Mouse (Mus musculus) adrenal gland, postnatal 36 days (tissue): ENCODE measurements around the gene Shisa8. TPM values are rescaled to one million over a fixed set of nuclear protein-coding genes. Genes with fewer than 3 reads are reported as not detected.

Source experiments
- DNase-seq, 2 experiments: peaks; one replicate each; pipeline ENCODE4 v3.0.0; 2021; ENCODE audit warnings: mixed read lengths in 1 of 2
- total RNA-seq, 2 experiments: library from RNA; stranded (reverse); gene quantifications; 2 replicates each; pipeline ENCODE4 v1.2.3; 2021

Shisa8 gene
- total RNA-seq, 2 experiments from 2014 or later = 0.46 to 0.73 TPM

- DNase-seq = no peak
These were observed 34.8 kb downstream of the Shisa8 start for GRCm38 (mm10) chr15:82177743-82178290.

DNA sequence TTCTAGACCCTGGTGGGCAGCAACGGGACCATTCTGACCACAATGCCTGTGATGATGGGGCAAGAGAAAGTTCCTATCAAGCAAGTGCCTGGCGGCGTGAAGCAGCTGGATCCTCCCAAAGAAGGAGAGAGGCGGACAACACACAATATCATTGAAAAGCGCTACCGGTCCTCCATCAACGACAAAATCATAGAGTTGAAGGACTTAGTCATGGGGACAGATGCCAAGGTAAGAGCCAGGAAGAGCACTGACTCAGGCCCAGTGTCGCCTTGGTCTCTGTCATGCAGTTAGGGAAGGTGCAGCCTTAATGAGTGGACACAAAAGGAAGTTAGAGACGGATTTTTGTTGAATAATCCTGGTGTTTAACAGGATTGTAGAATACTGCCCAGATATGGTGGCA, 37.5 kb downstream of the Shisa8 start:
- peak in 1 of 2 experiments; percentile 42 for DNase-seq

DNA sequence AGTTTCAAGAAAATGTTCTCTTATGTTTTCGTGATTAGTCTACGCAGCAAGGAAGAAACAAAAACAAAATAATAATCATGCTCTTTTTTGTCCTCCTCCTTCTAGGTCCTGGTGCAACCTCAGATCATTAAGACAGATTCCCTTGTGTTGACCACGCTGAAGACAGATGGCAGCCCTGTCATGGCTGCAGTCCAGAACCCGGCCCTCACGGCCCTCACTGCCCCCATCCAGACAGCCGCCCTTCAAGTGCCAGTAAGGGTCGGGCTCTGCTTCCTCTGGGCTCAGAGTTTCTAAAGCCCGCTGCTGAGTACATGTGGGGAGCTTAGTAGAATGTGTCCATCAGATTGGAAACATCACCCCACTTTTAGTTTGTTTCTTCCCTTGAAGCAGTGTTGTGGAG, 40.0 kb downstream of the Shisa8 start:
- no peak for DNase-seq

DNA sequence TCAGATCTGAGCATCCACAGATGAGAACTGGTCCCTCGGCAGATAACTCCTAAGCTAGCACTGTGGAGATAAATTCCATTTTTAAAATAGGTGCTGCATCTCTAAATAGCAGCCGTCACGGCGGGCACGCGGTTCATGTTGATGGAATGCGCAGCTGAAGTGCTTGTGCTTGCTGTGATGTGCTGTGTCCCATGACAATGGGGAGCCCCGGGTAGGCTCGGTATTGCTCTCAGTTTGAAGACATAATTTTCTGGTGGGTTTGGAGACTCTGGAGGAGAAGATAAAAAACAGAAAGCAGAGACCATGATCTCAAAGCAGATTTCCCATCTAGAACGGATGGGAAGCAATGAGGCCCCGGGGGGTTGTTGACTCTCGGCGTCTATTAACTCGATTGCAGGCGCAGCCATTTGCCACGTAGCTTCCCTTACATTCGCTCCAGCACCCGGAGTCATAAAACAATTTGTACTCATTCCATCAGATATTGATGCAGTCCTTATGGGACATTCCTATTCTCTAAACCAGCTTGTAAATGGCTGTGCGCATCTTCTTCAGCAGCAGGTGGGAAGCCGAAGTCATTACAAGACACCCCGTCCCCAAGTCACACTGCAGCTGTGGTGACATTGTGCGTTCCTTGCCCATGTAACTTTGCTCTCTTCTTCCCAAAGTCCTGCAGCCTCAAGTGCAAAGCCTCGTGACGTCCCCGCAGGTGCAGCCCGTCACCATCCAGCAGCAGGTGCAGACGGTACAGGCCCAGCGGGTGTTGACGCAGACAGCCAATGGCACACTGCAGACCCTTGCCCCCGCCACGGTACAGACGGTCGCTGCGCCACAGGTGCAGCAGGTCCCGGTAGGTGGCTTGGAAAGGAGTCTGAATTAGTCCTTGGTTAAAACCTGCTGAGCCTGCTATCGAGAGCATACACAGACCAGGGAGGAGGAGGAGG, 41.9 kb downstream of the Shisa8 start:
- no peak for DNase-seq

- no peak for DNase-seq
These were observed 42.9 kb downstream of the Shisa8 start for GRCm38 (mm10) chr15:82169671-82170070.

DNA sequence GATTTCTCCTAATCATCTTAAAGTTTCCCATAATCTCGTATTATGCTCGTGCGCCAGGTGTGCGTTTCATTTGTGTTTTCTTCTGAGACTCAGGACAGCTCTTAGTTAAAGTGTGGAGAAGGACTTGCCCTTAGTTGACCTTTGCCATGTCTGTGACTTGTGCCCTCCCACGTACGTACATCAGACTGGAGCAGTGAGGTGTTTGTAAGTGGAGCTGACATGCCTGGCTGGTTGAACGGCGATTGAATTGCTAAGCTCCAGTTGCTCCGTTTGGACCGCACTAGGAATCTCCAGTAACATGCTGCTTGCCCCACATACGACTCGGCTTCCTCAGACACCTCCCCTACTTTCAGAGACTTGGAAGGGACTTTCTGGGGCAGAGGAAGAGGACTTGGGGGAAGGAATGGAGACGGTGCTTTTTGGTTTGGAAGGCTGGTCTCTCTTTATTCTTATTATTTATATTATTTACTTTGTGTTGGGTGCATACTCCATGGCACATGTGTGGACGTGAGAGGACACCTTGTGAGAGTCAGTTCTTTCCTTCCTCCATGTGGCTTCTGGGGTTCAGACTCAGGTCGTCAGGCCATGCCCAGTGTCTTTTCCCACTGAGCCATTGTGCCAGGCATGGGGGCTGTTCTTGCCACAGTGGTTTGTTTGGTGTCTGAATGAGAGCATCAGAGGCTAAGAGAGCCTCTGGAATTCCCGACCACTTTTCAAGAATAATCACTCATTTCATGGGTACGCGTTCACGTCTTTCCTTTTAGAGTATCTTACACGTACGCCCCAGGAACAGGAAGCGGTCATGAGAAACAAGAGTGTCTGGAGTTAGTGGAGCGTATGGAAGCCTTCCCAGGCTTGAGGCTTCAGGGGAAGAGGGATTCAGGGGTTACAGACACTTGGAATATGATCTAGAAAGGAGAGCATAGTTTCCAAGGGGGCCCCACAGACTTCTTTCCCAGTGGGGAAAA, 45.1 kb downstream of the Shisa8 start:
- no peak for DNase-seq

GRCm38 (mm10) chr15:82166240-82167100, 46.1 kb downstream of the Shisa8 start:
- no peak for DNase-seq

DNA sequence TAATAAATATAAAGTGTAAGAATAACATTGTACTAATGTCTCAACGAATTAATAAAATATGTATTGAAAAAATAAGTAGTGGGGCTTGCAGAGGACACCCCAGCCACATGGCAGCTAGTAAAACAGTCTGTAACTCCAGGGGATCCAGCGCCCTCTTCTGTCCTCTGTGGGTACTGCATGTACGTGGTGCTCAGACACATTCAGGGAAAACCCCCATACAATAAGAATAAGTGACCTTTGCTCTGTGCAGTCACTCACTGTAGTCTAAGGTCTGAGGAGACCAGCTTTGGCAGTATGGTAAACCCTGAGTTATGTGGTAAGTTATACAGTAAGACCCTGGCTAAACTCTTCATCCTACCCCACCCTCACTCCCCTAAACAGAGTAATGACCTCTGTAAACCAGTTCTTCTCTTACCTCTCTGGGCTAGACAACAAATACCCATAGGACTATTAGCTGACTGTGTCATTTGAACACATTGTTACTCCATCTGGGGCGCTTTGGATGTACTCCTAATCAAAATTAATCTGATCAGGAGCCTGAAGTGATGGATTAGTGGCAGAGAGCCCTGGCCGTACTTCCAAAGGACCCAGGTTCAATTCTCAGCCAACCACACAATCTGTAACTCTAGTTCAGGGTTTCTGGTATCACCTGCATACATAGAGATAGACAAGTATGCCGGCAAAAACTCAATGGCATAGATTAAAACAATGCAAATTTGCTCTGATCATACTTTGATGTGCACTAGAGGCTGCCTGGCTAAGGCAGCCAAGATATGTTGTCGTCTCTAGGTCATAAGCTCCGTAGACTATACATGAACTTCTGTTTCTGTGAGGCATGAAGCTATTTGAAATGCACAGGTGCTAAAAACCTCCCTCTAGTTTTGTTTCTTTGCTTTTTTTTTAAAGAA, 47.0 kb downstream of the Shisa8 start:
- peak; percentile 77 to 80 for DNase-seq

DNA sequence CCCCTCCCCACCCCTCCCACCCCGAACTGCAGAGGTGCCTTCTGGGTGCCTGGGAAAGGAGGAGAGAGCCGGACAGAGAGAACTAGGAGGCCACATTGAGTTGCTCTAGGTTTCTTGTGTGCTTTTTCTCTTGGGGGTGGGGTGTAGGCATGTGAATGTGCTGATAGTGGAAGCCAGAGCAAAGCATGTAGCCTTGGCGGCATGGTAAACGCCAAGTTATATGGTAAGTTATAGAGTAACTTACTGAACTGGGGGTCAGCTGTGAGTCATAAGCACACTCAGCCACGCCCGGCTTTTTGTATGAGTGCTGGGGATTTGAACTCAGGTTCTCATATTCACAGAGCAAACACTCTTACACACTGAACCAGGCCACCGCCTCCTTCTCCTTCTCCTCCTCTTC, 48.1 kb downstream of the Shisa8 start:
- DNase-seq = no peak

DNA sequence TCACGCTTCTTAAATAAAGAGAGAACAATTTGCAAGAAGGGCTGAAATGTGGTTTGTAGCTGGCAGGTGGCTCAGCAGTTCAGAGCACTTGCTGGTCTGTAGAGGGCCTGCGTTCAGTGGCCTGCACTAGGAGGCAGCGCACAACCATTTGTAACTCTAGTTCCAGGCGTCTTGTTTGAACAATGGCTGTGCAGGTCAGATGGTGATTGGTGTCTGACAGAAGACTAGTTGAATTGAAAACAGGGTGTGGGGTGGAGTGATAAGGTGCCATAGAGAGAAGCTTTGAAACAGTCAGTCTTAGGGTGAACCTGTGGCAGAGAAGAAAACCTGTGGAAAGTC, 48.6 kb downstream of the Shisa8 start:
- no peak for DNase-seq

- no peak for DNase-seq
These were observed 49.1 kb downstream of the Shisa8 start for GRCm38 (mm10) chr15:82163356-82164060.

DNA sequence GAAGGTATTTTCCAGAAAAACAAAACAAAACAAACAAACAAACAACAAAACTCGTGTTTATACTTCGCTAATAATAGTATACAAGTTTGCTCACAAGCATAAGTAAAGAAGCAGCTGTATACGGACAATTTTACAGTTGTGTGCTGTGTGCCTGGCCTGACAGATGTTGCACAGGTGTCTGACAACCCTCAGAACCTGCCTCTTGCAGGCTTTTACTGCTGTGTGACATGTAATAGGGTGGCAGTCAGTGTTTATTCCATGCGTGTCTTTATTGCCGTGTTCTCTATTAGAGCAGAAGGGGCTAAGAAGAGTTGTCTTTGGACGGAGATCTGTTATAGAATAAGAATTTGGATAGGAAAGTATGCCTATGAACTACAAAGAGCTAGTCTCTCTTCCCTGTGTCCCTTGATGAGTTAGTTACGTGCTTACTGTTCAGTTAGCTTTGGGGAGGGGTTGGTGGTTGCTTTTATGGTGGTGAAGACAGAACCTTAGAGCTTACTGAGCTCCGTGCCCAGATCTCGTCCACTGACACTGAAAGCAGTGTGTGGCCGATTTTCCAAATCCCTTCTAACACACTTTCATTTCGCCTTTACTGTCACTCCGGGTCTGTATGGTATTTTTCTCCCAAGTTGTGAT, 50.5 kb downstream of the Shisa8 start:
- no peak for DNase-seq

GRCm38 (mm10) chr15:82160731-82161640, 51.6 kb downstream of the Shisa8 start:
- no peak for DNase-seq

DNA sequence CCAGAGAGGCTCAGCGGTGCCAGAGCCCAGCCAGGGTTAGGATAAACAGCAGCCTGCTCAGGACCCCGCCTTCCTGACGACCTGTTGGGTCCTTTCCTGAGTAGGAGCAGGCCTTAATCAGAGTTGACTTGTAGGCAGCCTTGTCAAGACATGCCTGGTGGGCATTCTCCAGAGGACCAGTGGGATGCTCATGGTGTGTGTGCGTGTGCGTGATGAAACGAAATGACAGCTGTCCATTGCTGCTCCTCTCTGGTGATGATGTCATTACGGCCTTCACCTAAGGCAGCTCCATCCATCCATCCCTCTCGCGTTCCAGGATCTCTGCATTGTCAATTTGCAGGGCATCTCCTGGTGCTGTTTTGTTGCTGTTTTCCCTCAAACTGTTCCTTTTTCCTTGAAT, 53.1 kb downstream of the Shisa8 start:
- no peak for DNase-seq

GRCm38 (mm10) chr15:82158243-82159035, 54.2 kb downstream of the Shisa8 start:
- no peak for DNase-seq

DNA sequence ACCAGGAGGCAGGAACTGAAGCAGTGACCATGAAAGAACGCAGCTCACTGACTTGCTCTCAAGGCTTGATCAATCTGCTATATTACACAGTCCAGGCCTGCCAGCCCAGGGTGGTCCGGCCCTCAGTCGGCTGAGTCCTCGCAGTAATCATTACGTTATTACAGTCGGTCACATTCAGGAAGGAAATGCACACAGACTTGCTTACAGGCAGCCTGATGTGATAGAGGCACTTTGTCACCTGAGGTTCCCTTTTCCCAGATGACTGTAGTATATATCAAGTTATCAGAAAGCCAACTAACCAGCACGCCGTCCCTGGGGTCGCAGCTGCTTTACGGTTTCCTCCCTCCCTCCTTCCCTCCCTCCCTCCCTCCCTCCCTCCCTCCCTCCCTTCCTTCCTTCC, 55.7 kb downstream of the Shisa8 start:
- no peak for DNase-seq

GRCm38 (mm10) chr15:82156298-82156697, 56.3 kb downstream of the Shisa8 start:
- no peak for DNase-seq
